Mouse (Mus musculus) brain, embryonic 14.5 days (tissue): ENCODE data around the gene Cnp.

ENCODE experiments used
- CTCF ChIP-seq: fragments of 200-500 bp; IDR thresholded peaks from 2 replicates; pipeline ENCODE4 v1.5.1; 2012; ENCODE audit warnings: inconsistent platforms, mild to moderate bottlenecking, moderate library complexity, borderline replicate concordance; ENCODE audit not compliant: insufficient read depth, insufficient read length; ENCODE audit errors: extremely low read depth
- POLR2A ChIP-seq: fragments of 200-500 bp; IDR thresholded peaks from 2 replicates; pipeline ENCODE4 v1.6.1; 2012; ENCODE audit warnings: mild to moderate bottlenecking, inconsistent platforms, borderline replicate concordance; ENCODE audit not compliant: poor library complexity, insufficient read depth, insufficient read length, severe bottlenecking; ENCODE audit errors: extremely low read depth

DNA sequence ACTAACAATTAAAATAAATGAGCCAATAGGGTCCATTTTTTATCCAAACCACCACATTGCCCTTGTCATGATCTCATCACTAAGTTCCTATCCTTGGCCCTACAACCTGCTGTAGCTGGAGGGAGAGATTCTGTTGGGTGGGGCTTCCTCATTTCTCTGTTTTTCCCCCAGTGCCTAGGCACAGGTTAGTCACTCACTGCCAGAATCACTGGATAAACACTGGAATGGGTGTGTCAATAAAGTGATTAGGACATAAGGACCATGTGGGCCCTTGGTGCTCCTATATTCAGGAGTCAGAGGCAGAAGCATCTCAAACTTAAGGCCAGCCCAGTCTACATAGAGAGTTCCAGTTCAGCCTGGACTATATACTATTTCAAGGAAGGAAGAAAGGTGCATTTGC lies 38.2 kb upstream of the Cnp start:
- TF ChIP-seq POLR2A (no peak), CTCF (no peak)
